Mouse (Mus musculus) thymus, postnatal 4 days (tissue): ENCODE measurements around the gene Rbfox3.
A peak's percentile ranks its signal among the peaks of the same experiment; 100 is the strongest.
"Not testable (repeated sequence)": the region's sequence is repeated elsewhere in the genome, so short reads cannot be mapped to it uniquely, and the experiment has no call there.

ENCODE experiments used
- DNase-seq: peaks from one replicate; pipeline ENCODE4 v3.0.0; 2021

Gene Rbfox3

GRCm38 (mm10) chr11:118811404-118811803 lies 100.0 kb downstream of the Rbfox3 start:
- DNase-seq = no peak

DNA sequence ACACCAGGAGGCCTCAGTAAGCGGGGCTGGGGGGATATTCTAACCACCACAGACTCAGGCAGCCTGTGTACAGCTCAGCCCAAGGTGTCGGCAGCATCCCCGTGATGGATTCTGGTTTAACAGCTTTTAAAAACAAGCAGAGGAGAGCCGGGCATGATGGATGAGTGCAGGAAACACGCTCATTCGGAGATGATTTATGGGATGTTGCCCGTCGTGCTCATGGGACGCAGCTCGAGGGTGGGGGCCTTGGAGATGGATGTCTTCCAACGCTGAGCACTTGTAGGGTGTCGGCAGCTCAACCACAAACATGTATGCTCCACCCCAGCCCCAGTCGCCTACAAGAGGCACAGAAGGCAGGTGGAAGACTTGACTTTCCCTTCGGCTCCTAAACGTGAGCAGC lies 103.9 kb downstream of the Rbfox3 start:
- no peak for DNase-seq

GRCm38 (mm10) chr11:118794856-118795602 lies 116.4 kb downstream of the Rbfox3 start:
- no peak for DNase-seq

- no peak for DNase-seq
These were observed 117.8 kb downstream of the Rbfox3 start for GRCm38 (mm10) chr11:118793639-118794021.

GRCm38 (mm10) chr11:118792916-118793638 lies 118.3 kb downstream of the Rbfox3 start:
- DNase-seq = no peak

- no peak for DNase-seq
These were observed 119.1 kb downstream of the Rbfox3 start for GRCm38 (mm10) chr11:118792163-118792915.

GRCm38 (mm10) chr11:118791391-118791790 lies 120.0 kb downstream of the Rbfox3 start:
- DNase-seq = no peak

DNA sequence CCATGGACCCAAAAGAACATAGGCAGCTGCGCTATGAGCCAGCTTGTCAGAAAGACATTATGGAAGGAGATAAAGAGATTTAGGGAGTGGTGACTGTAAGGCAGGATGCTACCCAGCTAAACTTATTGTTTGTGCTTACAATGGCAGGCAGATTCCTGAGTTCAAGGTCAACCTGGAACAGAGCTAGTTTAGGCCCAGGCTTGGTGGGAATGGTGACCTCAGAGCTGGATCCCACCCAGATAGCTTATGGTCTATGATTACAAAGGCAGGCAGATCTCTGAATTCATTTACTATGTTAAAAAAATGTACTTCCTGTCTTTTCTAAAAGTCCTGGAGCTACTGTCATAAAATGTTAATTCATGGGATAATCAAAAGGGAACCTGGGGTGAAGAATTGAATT lies 123.3 kb downstream of the Rbfox3 start:
- no peak for DNase-seq

DNA sequence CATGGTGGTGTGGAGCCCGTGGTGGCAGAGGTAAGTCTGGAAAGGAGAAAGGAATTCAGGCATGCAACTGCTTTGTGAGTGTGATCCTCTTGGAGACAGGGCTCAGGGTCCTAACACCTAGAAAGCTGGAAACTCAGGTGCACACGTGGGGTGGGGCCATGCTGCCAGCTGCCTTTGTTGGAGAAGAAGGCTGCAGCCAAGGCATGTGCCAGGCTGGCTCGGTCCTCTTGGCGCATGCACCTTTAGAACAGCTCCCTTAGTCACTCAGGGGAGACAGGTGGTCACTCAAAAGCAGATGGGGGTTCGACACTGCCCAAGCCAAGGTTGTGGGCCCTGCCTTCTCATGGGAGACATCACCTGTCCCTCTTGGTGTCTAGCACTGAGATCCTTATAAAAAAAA lies 128.7 kb downstream of the Rbfox3 start:
- no peak for DNase-seq

GRCm38 (mm10) chr11:118775753-118776152 lies 135.6 kb downstream of the Rbfox3 start:
- DNase-seq = peak; percentile 73

DNA sequence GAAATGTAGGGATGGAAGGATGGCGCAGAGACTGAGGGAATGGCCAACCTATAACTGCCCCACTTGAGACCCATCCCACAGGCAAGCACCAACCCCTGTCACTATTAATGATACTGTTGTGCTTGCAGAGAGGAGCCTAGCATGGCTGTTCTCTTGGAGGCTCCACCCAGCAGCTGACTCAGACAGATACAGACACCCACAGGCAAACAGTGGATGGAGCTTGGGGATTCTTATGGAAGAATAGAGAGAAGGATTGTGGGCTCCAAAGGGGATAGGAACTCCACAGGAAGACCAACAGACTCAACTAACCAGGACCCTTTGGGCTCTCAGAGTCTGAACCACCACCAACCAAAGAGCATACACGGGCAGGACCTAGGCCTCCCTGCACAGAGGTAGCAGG lies 136.6 kb downstream of the Rbfox3 start:
- not testable (repeated sequence) for DNase-seq

GRCm38 (mm10) chr11:118773076-118773583 lies 138.3 kb downstream of the Rbfox3 start:
- DNase-seq = no peak

DNA sequence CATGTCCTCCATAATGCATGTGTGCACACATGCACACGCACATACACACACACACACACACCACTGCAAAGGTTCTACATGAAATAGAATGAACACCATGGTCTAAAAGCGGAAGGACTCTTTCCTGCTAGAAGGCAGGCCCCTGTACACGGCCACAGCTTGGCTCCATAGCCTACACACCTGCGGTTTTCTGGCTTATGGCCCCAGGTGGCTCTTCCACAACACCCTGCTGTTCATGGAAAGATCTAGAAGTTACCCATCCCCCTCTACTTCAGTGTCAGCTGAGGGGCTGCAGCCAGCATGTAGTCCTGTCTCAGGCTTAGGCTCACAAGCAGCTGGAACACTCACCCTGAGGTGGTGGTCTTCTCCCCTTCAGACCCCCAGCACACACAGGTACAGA lies 140.0 kb downstream of the Rbfox3 start:
- no peak for DNase-seq

DNA sequence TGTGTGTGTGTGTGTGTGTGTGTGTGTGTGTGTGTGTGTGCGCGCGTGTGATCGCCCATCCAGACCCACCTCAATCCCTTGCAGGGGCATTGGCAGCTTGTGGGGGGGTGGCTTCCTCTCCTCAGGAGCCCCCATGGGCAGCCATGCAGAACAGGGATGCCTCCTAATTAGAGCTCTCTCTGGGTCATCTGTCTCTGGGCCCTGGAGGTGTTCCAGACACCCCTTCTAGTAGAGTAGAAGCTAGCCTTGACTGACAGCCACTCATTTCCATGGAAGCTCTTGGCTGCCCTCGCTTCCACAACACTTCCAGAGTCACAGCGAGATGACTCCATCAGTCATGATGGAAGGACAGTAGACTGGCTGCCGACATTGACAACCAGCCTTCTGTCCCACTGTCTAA lies 140.6 kb downstream of the Rbfox3 start:
- no peak for DNase-seq

GRCm38 (mm10) chr11:118769542-118769941 lies 141.9 kb downstream of the Rbfox3 start:
- DNase-seq = no peak

DNA sequence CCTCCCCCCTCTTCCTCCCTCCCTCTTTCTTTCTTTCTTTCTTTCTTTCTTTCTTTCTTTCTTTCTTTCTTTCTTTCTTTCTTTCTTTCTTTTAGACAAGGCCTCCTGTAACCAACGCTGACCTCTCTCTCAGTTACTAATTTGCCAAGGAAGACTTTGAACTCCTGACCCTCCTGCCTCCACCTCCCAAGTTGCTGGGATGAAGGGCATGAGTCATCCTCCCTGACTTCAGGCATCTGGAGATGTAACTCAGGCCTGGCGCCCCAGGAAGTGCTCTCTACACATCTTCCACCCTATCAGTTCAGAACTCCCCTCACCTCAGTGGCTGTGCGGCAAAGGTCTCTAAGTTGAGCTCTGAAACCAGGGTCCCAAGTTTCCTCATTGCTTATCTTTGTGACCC lies 143.0 kb downstream of the Rbfox3 start:
- no peak for DNase-seq

- no peak for DNase-seq
These were observed 144.0 kb downstream of the Rbfox3 start for GRCm38 (mm10) chr11:118767411-118767810.

GRCm38 (mm10) chr11:118760296-118760988 lies 151.0 kb downstream of the Rbfox3 start:
- no peak for DNase-seq

GRCm38 (mm10) chr11:118759228-118759627 lies 152.2 kb downstream of the Rbfox3 start:
- DNase-seq = no peak

DNA sequence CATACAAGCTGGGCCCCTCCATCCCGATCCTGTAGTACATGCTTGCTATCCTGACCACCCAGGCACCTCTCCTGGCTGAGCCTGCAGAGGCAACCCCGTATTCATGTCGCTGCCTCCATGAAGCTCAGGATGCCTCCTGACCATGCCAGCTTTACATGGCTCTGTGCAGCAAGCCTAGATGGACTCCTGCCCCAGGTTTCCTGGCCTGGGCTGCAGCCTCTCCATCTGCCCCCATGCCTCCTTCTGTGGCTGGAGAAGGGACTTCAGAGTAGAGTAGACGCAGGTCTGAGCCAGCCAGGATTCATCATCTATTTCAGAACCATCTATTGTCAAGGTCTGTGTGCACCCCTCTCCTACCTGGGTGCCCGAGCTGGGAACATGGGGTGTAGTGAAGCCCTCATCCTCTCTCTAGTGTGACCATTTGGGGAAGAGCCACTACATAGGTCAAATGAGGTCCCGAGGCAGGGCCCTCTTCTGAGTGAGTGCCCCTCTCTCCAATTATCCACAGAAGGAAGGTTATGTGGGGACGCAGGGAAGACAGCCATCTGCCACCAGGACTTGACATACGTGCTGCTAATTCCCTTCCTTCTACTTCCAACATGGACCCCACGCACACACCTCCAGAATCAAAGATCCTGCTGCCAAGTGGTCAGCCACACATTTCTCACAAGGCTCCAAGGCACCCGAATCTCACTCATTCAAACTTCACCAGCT lies 153.0 kb downstream of the Rbfox3 start:
- DNase-seq = no peak

- no peak for DNase-seq
These were observed 153.9 kb downstream of the Rbfox3 start for GRCm38 (mm10) chr11:118757488-118757887.

DNA sequence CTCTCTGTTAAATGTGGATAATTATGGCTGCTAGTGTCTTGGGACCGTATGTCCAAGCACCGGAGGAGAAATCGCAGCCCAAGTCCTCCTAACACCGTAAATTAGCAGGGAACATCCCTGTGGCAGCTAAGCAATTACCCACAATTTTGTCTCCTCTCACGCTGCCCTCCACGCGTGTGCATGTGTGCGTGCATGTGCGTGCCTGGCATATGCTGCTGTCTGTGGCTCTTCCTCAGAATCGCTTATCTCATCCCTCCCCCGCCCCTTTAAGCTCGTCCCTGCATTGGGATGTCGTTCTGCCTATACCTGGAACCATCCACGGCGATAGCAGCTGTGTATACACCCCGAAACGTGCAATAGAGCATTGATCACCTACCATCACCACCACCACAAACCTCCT lies 156.4 kb downstream of the Rbfox3 start:
- DNase-seq = no peak
